Mouse (Mus musculus) midbrain, embryonic 10.5 days (tissue): Measurements from ENCODE around the gene Cbfa2t2. TPM values are rescaled to one million over a fixed set of nuclear protein-coding genes. Genes with fewer than 3 reads are reported as not detected.
A peak's percentile ranks its signal among the peaks of the same experiment; 100 is the strongest.

Experiments used
- DNase-seq: peaks from one replicate; pipeline ENCODE4 v3.0.0-alpha.2; 2017; ENCODE audit warnings: low spot score
- H3K27ac ChIP-seq: fragments of 300-500 bp; sonication (generic); replicated peaks from 2 replicates; pipeline ENCODE4 v1.5.1; 2016; ENCODE audit warnings: mild to moderate bottlenecking
- H3K27me3 ChIP-seq: fragments of 300-500 bp; sonication (generic); 2 replicates; pipeline ENCODE4 v1.6.1; 2016; ENCODE audit warnings: low read depth, mild to moderate bottlenecking; ENCODE audit not compliant: poor library complexity, severe bottlenecking
- H3K36me3 ChIP-seq: fragments of 300-500 bp; sonication (generic); 2 replicates; pipeline ENCODE4 v1.6.1; 2016; ENCODE audit warnings: mild to moderate bottlenecking, moderate library complexity
- H3K4me1 ChIP-seq: fragments of 300-500 bp; sonication (generic); 2 replicates; pipeline ENCODE4 v1.6.1; 2016
- H3K4me3 ChIP-seq: fragments of 300-500 bp; sonication (generic); 2 replicates; pipeline ENCODE4 v1.5.1; 2016; ENCODE audit warnings: mild to moderate bottlenecking, moderate library complexity
- H3K9me3 ChIP-seq: fragments of 300-500 bp; sonication (generic); replicated peaks from 2 replicates; pipeline ENCODE4 v1.6.1; 2016; ENCODE audit warnings: mild to moderate bottlenecking
- WGBS: fragments of 180-500 bp; shearing (Covaris S2); methylation state at CpG from one replicate; pipeline ENCODE4 v1.1.7; 2016; 5-methylcytosine and 5-hydroxymethylcytosine counted together
- polyA plus RNA-seq: library from polyadenylated mRNA; unstranded; fragments of >200 nt; fragmentation: Nextera tagmentation; extraction: Ambion mirVana; gene quantifications from 2 replicates; pipeline ENCODE4 v1.2.1, GENCODE M21; 2016

The Cbfa2t2 gene
- 67.4 and 88.4 TPM in 2 replicates for polyA plus RNA-seq

GRCm38 (mm10) chr2:154436458-154437190, at the start of gene Cbfa2t2:
Gene Cbfa2t2 (plus strand): TSS chr2:154436481.
- under 1% methylated on average over 70 of the region's 70 CpGs for WGBS
- peak; percentile 78 for DNase-seq
- Histone ChIP-seq H3K4me3 (peak within 1 kb of the TSS; percentile 98), H3K27ac (peak within 1 kb of the TSS; percentile 99), H3K36me3 (peaks cover 6% of the 10 kb centered on the region; the same call in 1 of the 2 replicates), H3K27me3 (no peaks in the 10 kb centered on the region), H3K9me3 (no peaks in the 10 kb centered on the region), H3K4me1 (peaks cover 33% of the 10 kb centered on the region)

DNA sequence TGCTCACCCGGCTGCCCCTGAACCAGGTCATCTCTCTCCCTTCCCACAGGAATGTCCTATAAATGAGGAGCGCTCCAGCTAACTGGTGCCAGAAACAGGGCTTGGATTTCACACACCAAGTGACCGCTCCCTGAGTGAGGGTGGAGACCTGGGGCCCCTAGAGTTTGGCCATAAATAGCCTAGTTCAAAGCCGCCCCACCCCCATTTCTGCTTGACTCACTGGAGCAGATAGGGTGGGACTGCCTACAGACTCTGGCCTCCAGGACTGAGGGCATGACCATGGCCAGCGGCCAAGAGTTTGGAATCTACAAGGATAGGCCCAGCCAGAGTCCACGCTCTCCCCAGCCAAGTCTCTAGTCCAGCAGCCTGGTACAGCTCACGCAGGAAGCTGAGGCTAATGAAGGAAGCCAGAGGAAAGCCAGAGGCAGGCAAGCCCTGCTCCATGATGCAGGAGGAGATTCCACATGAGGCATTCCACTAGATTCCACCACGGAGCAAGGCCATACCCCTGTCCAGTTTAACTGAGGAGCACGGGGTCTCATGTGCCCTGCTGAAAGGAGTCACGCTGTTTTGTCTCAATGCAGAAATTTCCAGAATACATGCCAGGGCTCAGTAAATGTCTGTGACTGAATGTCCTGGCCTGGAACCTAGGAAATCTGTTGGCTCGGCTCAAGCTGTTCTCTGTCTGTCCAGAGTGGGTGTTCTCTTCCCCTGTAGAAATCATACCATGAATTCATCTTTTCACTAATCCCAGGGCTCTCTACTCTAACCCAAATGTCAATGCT, 45.9 kb upstream of the Cbfa2t2 start:
- 88% methylated on average over 11 of the region's 11 CpGs for WGBS
- H3K27me3 ChIP-seq: no peaks in the 10 kb centered on the region
- H3K4me3 ChIP-seq: no peak overlapping the region

GRCm38 (mm10) chr2:154394602-154395001, 41.7 kb upstream of the Cbfa2t2 start:
- 87% methylated on average over 3 of the region's 3 CpGs for WGBS

More for the DNA sequence above, 45.9 kb upstream of the Cbfa2t2 start:
- no peak for DNase-seq
- Histone ChIP-seq H3K27ac (no peak overlapping the region), H3K36me3 (no peaks in the 10 kb centered on the region), H3K4me1 (no peaks in the 10 kb centered on the region), H3K9me3 (no peaks in the 10 kb centered on the region)

DNA sequence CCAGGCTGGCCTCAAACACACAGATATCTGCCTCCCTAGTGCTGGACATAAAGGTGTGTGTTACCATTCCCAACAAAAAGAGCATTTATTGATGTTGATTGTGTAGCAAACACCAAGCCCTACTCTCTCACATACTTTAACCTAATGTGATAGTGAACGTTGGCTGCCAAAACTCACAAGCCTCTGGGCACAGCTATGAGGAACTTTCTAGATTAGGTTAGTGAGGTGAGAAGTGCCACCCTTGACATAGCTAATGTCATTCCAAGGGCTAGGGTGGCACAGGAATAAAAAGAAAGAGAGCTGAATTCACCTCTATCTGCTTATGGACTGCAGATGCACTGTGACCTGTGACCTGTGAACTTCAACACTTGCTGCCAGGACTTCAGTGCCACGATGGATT, 39.8 kb upstream of the Cbfa2t2 start:
- H3K4me1 ChIP-seq: no peaks in the 10 kb centered on the region
- H3K36me3 ChIP-seq: no peaks in the 10 kb centered on the region
- no peaks in the 10 kb centered on the region for H3K27me3 ChIP-seq
- no peaks in the 10 kb centered on the region for H3K9me3 ChIP-seq
- 83% methylated on average over 2 of the region's 2 CpGs for WGBS
- H3K27ac ChIP-seq: no peak overlapping the region
- H3K4me3 ChIP-seq: no peak overlapping the region
- no peak for DNase-seq

More at GRCm38 (mm10) chr2:154394602-154395001, 41.7 kb upstream of the Cbfa2t2 start:
- Histone ChIP-seq H3K27ac (no peak overlapping the region), H3K9me3 (no peaks in the 10 kb centered on the region), H3K36me3 (no peaks in the 10 kb centered on the region), H3K4me3 (no peak overlapping the region), H3K4me1 (no peaks in the 10 kb centered on the region), H3K27me3 (no peaks in the 10 kb centered on the region)
- DNase-seq: no peak

DNA sequence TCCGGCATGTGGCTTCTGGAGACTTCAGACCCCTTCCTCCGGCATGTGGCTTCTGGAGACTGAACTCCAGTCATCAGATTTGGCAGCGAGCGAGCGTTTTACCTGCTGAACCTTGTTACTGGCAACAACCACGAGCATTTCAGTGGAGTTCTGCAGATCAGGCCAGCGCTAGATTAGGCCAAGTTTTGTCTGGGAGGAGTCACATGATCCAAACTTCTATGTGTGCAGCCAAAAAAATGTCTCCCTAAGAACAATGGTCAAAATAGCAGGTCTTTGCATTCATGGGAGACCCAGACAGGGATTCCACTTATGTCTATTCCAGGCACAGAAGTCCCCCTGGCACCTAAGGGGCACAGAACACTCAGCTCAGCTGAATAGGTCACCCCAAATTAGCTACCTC, 38.0 kb upstream of the Cbfa2t2 start:
- H3K9me3 ChIP-seq: no peaks in the 10 kb centered on the region
- H3K27me3 ChIP-seq: no peaks in the 10 kb centered on the region
- no peak overlapping the region for H3K27ac ChIP-seq
- H3K4me1 ChIP-seq: peaks cover 4% of the 10 kb centered on the region; the same call in 1 of the 2 replicates
- WGBS: 91% methylated on average over 7 of the region's 7 CpGs
- H3K36me3 ChIP-seq: no peaks in the 10 kb centered on the region
- no peak overlapping the region for H3K4me3 ChIP-seq
- no peak for DNase-seq

GRCm38 (mm10) chr2:154399325-154399724, 37.0 kb upstream of the Cbfa2t2 start:
- no peak overlapping the region for H3K4me3 ChIP-seq
- H3K36me3 ChIP-seq: no peaks in the 10 kb centered on the region
- no peak for DNase-seq
- no peak overlapping the region for H3K27ac ChIP-seq
- peaks cover 4% of the 10 kb centered on the region; the same call in 1 of the 2 replicates for H3K4me1 ChIP-seq
- H3K27me3 ChIP-seq: no peaks in the 10 kb centered on the region
- H3K9me3 ChIP-seq: no peaks in the 10 kb centered on the region
- 92% methylated on average over 2 of the region's 2 CpGs for WGBS

- Histone ChIP-seq H3K27ac (no peak overlapping the region), H3K36me3 (no peaks in the 10 kb centered on the region), H3K4me3 (no peak overlapping the region), H3K27me3 (peaks cover 13% of the 10 kb centered on the region), H3K9me3 (no peaks in the 10 kb centered on the region), H3K4me1 (peaks cover 12% of the 10 kb centered on the region)
- DNase-seq: no peak
- WGBS: 69% methylated on average over 1 of the region's 1 CpGs
These were observed 34.3 kb upstream of the Cbfa2t2 start for GRCm38 (mm10) chr2:154401976-154402375.

- WGBS: 71% methylated on average over 7 of the region's 7 CpGs
- H3K27ac ChIP-seq: no peak overlapping the region
- no peaks in the 10 kb centered on the region for H3K9me3 ChIP-seq
- no peak for DNase-seq
- no peaks in the 10 kb centered on the region for H3K36me3 ChIP-seq
- no peak overlapping the region for H3K4me3 ChIP-seq
- H3K4me1 ChIP-seq: peaks cover 20% of the 10 kb centered on the region
- peaks cover 21% of the 10 kb centered on the region for H3K27me3 ChIP-seq
These were observed 33.5 kb upstream of the Cbfa2t2 start for GRCm38 (mm10) chr2:154402811-154403210.

GRCm38 (mm10) chr2:154405447-154405994, 30.8 kb upstream of the Cbfa2t2 start:
- Histone ChIP-seq H3K27me3 (peaks cover 42% of the 10 kb centered on the region), H3K4me3 (no peak overlapping the region)
- 65% methylated on average over 5 of the region's 5 CpGs for WGBS

GRCm38 (mm10) chr2:154407063-154407642, 29.1 kb upstream of the Cbfa2t2 start:
- H3K4me3 ChIP-seq: peak overlapping the region; percentile 75
- WGBS: 26% methylated on average over 11 of the region's 11 CpGs
- DNase-seq: peak; percentile 14
- H3K27me3 ChIP-seq: peaks cover 42% of the 10 kb centered on the region
- H3K9me3 ChIP-seq: no peaks in the 10 kb centered on the region
- H3K4me1 ChIP-seq: peaks cover 26% of the 10 kb centered on the region
- peak overlapping the region; percentile 85 for H3K27ac ChIP-seq
- H3K36me3 ChIP-seq: no peaks in the 10 kb centered on the region

More at GRCm38 (mm10) chr2:154405447-154405994, 30.8 kb upstream of the Cbfa2t2 start:
- Histone ChIP-seq H3K27ac (no peak overlapping the region), H3K4me1 (peaks cover 26% of the 10 kb centered on the region), H3K9me3 (no peaks in the 10 kb centered on the region), H3K36me3 (no peaks in the 10 kb centered on the region)
- DNase-seq: no peak

DNA sequence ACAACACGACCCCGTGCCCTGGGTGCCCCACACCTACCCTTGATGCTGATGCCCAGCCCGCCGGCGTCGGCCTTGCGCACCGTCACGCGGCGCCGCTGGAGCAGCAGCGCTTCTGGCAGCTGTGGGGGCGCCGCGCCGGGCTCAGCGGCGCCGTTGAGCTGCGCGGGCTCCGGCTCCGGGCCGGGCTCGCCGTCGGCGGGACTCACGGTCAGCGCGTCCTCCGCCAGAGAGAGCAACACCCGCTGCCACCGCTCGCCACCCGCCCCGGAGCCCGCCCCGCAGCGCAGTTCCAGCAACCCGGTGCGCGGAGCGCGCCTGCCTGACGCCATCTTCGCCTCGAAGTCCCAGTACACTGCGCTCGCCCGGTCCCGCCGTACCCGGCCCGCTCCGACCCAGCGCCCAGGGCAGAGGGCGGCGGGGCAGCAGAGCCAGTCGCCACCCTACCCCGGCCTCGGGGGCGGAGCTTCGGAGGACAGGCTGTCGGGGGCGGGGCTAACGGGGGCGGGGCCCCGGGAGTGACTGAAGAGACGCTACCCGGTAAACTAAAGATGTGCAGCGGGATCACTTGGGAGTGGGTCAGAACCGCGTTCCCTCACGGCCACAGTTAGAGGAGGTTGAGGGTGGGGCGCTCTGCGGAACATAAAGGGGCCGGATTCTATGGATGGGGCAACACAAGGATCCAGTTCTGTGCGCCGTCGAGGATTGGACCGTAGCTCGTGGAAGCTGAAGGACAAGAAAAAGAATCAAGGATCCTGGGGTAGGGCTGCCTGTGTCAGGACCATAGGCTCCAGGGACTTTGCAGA, 28.4 kb upstream of the Cbfa2t2 start, which contains the start of gene Snta1:
Gene Snta1 (minus strand): TSS at position 457 of the 803 bp plus-strand sequence.
- whole genome bisulfite sequencing: 2% methylated on average over 82 of the region's 84 CpGs
- H3K9me3 ChIP-seq: no peaks in the 10 kb centered on the region
- H3K27me3 ChIP-seq: peaks cover 42% of the 10 kb centered on the region
- peak within 1 kb of the TSS; percentile 75 for H3K4me3 ChIP-seq
- no peaks in the 10 kb centered on the region for H3K36me3 ChIP-seq
- peak; percentile 82 for DNase-seq
- peak within 1 kb of the TSS; percentile 85 for H3K27ac ChIP-seq
- H3K4me1 ChIP-seq: peaks cover 25% of the 10 kb centered on the region

DNA sequence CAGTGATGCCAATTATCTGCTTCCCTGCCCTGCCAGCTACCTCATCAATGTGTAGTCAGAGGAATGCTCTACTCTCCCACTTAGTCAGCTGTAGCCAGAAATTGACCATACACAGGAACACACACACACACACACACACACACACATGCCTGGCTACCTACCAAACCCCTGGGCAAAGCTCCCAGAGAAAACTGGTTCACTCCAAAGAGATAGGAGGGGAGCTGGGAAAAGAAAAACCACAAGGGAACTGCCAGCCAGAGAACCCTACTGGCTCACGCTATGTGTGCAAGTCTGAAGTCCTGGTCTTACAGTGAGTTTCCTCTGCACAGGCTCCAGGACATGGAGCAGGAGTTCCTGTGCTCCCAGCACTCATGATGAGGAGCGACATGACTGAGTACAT, 25.9 kb upstream of the Cbfa2t2 start:
- peaks cover 20% of the 10 kb centered on the region for H3K4me1 ChIP-seq
- H3K27me3 ChIP-seq: peaks cover 42% of the 10 kb centered on the region
- no peak for DNase-seq
- WGBS: 64% methylated on average over 2 of the region's 2 CpGs
- H3K9me3 ChIP-seq: no peaks in the 10 kb centered on the region
- H3K4me3 ChIP-seq: no peak overlapping the region
- H3K27ac ChIP-seq: no peak overlapping the region
- no peaks in the 10 kb centered on the region for H3K36me3 ChIP-seq
